Mouse (Mus musculus): ENCODE data around the gene 4930470P17Rik. TPM values are rescaled to one million over a fixed set of nuclear protein-coding genes. Genes with fewer than 3 reads are reported as not detected.

The 4930470P17Rik gene
- polyA plus RNA-seq, 1 experiment from 2014 or later: not detected

GRCm38 (mm10) chr2:170543625-170544024, 58.2 kb downstream of the 4930470P17Rik start:
- Histone ChIP-seq H3K27ac (no peak overlapping the region), H3K4me2 (no peak overlapping the region), H3K9ac (no peak overlapping the region), H3K9me3 (no peaks in the 10 kb centered on the region), H3K4me3 (no peak overlapping the region), H3K36me3 (no peaks in the 10 kb centered on the region), H3K4me1 (peaks cover 14% of the 10 kb centered on the region; the same call in 1 of the 2 replicates), H3K27me3 (no peaks in the 10 kb centered on the region)
- no peak for ATAC-seq (ENCODE audit: insufficient number of reproducible peaks, low FRiP score, low TSS enrichment, low read depth)
- WGBS: 63% methylated on average over 5 of the region's 5 CpGs

GRCm38 (mm10) chr2:170539211-170539610, 62.6 kb downstream of the 4930470P17Rik start:
- H3K4me1 ChIP-seq: peaks cover 3% of the 10 kb centered on the region; the same call in 1 of the 2 replicates
- no peaks in the 10 kb centered on the region for H3K9me3 ChIP-seq
- no peak overlapping the region for H3K4me2 ChIP-seq
- H3K27me3 ChIP-seq: no peaks in the 10 kb centered on the region
- no peak overlapping the region for H3K4me3 ChIP-seq
- H3K27ac ChIP-seq: no peak overlapping the region
- 82% methylated on average over 9 of the region's 9 CpGs for WGBS
- H3K9ac ChIP-seq: no peak overlapping the region
- ATAC-seq (ENCODE audit: insufficient number of reproducible peaks, low FRiP score, low TSS enrichment, low read depth): no peak
- no peaks in the 10 kb centered on the region for H3K36me3 ChIP-seq

- no peaks in the 10 kb centered on the region for H3K27me3 ChIP-seq
- no peaks in the 10 kb centered on the region for H3K9me3 ChIP-seq
- H3K4me3 ChIP-seq: no peak overlapping the region
- no peaks in the 10 kb centered on the region for H3K4me1 ChIP-seq
- no peak overlapping the region for H3K27ac ChIP-seq
- no peak for ATAC-seq (ENCODE audit: insufficient number of reproducible peaks, low FRiP score, low TSS enrichment, low read depth)
- H3K36me3 ChIP-seq: no peaks in the 10 kb centered on the region
- no peak overlapping the region for H3K4me2 ChIP-seq
- no peak overlapping the region for H3K9ac ChIP-seq
Measured at GRCm38 (mm10) chr2:170535841-170536240, 66.0 kb downstream of the 4930470P17Rik start.

GRCm38 (mm10) chr2:170534803-170535174, 67.0 kb downstream of the 4930470P17Rik start:
- 90% methylated on average over 10 of the region's 11 CpGs for WGBS
- no peaks in the 10 kb centered on the region for H3K4me1 ChIP-seq
- no peak overlapping the region for H3K27ac ChIP-seq
- H3K9ac ChIP-seq: no peak overlapping the region
- H3K36me3 ChIP-seq: no peaks in the 10 kb centered on the region
- H3K4me2 ChIP-seq: no peak overlapping the region
- H3K27me3 ChIP-seq: 0 out of 2 replicates have a peak, but pooled peaks cover 2% of the 10 kb centered on the region
- no peaks in the 10 kb centered on the region for H3K9me3 ChIP-seq
- no peak for ATAC-seq (ENCODE audit: insufficient number of reproducible peaks, low FRiP score, low TSS enrichment, low read depth)
- H3K4me3 ChIP-seq: no peak overlapping the region

- whole genome bisulfite sequencing: 41% methylated on average over 9 of the region's 12 CpGs
- H3K4me3 ChIP-seq: no peak overlapping the region
Measured at GRCm38 (mm10) chr2:170534116-170534802, 67.6 kb downstream of the 4930470P17Rik start.

GRCm38 (mm10) chr2:170530256-170530655, 71.6 kb downstream of the 4930470P17Rik start:
- Histone ChIP-seq H3K9me3 (no peaks in the 10 kb centered on the region), H3K4me1 (peaks cover 4% of the 10 kb centered on the region; the same call in 1 of the 2 replicates), H3K9ac (no peak overlapping the region), H3K4me2 (no peak overlapping the region), H3K27ac (no peak overlapping the region), H3K36me3 (no peaks in the 10 kb centered on the region), H3K27me3 (0 out of 2 replicates have a peak, but pooled peaks cover 2% of the 10 kb centered on the region), H3K4me3 (no peak overlapping the region)
- 90% methylated on average over 3 of the region's 3 CpGs for WGBS
- ATAC-seq (ENCODE audit: insufficient number of reproducible peaks, low FRiP score, low TSS enrichment, low read depth): no peak

More at GRCm38 (mm10) chr2:170534116-170534802, 67.6 kb downstream of the 4930470P17Rik start:
- Histone ChIP-seq H3K9ac (no peak overlapping the region), H3K9me3 (no peaks in the 10 kb centered on the region), H3K4me1 (no peaks in the 10 kb centered on the region), H3K27ac (no peak overlapping the region), H3K4me2 (no peak overlapping the region), H3K36me3 (no peaks in the 10 kb centered on the region), H3K27me3 (0 out of 2 replicates have a peak, but pooled peaks cover 2% of the 10 kb centered on the region)
- no peak for ATAC-seq (ENCODE audit: insufficient number of reproducible peaks, low FRiP score, low TSS enrichment, low read depth)

GRCm38 (mm10) chr2:170529766-170530165, 72.1 kb downstream of the 4930470P17Rik start:
- H3K4me1 ChIP-seq: peaks cover 4% of the 10 kb centered on the region; the same call in 1 of the 2 replicates
- H3K9me3 ChIP-seq: no peaks in the 10 kb centered on the region
- no peak overlapping the region for H3K4me3 ChIP-seq
- H3K9ac ChIP-seq: no peak overlapping the region
- H3K27ac ChIP-seq: no peak overlapping the region
- WGBS: 93% methylated on average over 7 of the region's 7 CpGs
- no peak overlapping the region for H3K4me2 ChIP-seq
- H3K27me3 ChIP-seq: 0 out of 2 replicates have a peak, but pooled peaks cover 2% of the 10 kb centered on the region
- H3K36me3 ChIP-seq: no peaks in the 10 kb centered on the region
- no peak for ATAC-seq (ENCODE audit: insufficient number of reproducible peaks, low FRiP score, low TSS enrichment, low read depth)

Other genes with a start within 250 kb of the 4930470P17Rik start
- gene Bcas1, start 174.2 kb downstream of the 4930470P17Rik start, polyA plus RNA-seq (2015; fragmentation: Nextera tagmentation; extraction: Ambion mirVana): 0.72 and 1.1 TPM in 2 replicates
- 60.0 and 63.5 TPM in 2 replicates for gene Pfdn4, start 105.6 kb downstream of the 4930470P17Rik start, polyA plus RNA-seq (2015; fragmentation: Nextera tagmentation; extraction: Ambion mirVana)
- gene Cyp24a1, start 104.9 kb downstream of the 4930470P17Rik start, polyA plus RNA-seq (2015; fragmentation: Nextera tagmentation; extraction: Ambion mirVana): not detected in 2 replicates
- 12.3 and 12.7 TPM in 2 replicates for gene Dok5, start 129.8 kb upstream of the 4930470P17Rik start, polyA plus RNA-seq (2015; fragmentation: Nextera tagmentation; extraction: Ambion mirVana)

All from limb, embryonic 15.5 days (tissue).